Mouse (Mus musculus): ENCODE results near the gene Gm29427. TPM values are rescaled to one million over a fixed set of nuclear protein-coding genes. Genes with fewer than 3 reads are reported as not detected.

Gene Gm29427
- polyA plus RNA-seq, 1 experiment from 2014 or later = not detected

GRCm38 (mm10) chr1:130717291-130717871 is 1.8 kb upstream of the Gm29427 start, which contains the start of gene Yod1:
TSS of gene Yod1 (plus strand) at chr1:130717327.
- Histone ChIP-seq H3K27ac (ENCODE audit: low read depth, low read length) (peak within 1 kb of the TSS; percentile 80), H3K9ac (ENCODE audit: low read depth, low read length) (peak within 1 kb of the TSS; percentile 97), H3K4me3 (ENCODE audit: low read length) (peak within 1 kb of the TSS; percentile 92), H3K4me2 (ENCODE audit: low read length) (peak within 1 kb of the TSS; percentile 99), H3K36me3 (ENCODE audit: control insufficient read depth, insufficient read depth, low read length) (no peaks in the 10 kb centered on the region), H3K4me1 (ENCODE audit: control insufficient read depth, insufficient read depth, low read depth, low read length) (peaks cover 13% of the 10 kb centered on the region), H3K9me3 (ENCODE audit: control insufficient read depth, low read length) (no peaks in the 10 kb centered on the region), H3K27me3 (replicated peaks; ENCODE audit: control insufficient read depth, insufficient read depth, low read length) (no peaks in the 10 kb centered on the region)
- ATAC-seq = peak; percentile 76
- under 1% methylated on average over 54 of the region's 54 CpGs for WGBS

- under 1% methylated on average over 42 of the region's 42 CpGs for WGBS
- Histone ChIP-seq H3K9ac (ENCODE audit: low read depth, low read length) (peak overlapping the region; percentile 97), H3K4me3 (ENCODE audit: low read length) (peak overlapping the region; percentile 92), H3K36me3 (ENCODE audit: control insufficient read depth, insufficient read depth, low read length) (no peaks in the 10 kb centered on the region), H3K27ac (ENCODE audit: low read depth, low read length) (peak overlapping the region; percentile 80), H3K4me2 (ENCODE audit: low read length) (peak overlapping the region; percentile 99), H3K9me3 (ENCODE audit: control insufficient read depth, low read length) (no peaks in the 10 kb centered on the region), H3K27me3 (replicated peaks; ENCODE audit: control insufficient read depth, insufficient read depth, low read length) (no peaks in the 10 kb centered on the region), H3K4me1 (ENCODE audit: control insufficient read depth, insufficient read depth, low read depth, low read length) (peaks cover 13% of the 10 kb centered on the region)
- ATAC-seq = no peak; the same call in none of the 2 replicates
Observed at GRCm38 (mm10) chr1:130716513-130717290, 1.1 kb upstream of the Gm29427 start.

GRCm38 (mm10) chr1:130716218-130716512 is 566 bp upstream of the Gm29427 start:
- no peaks in the 10 kb centered on the region for H3K36me3 ChIP-seq (ENCODE audit: control insufficient read depth, insufficient read depth, low read length)
- peak overlapping the region; percentile 99 for H3K4me2 ChIP-seq (ENCODE audit: low read length)
- H3K4me1 ChIP-seq (ENCODE audit: control insufficient read depth, insufficient read depth, low read depth, low read length) = peaks cover 13% of the 10 kb centered on the region
- peak; percentile 12; the same call in 1 of the 2 replicates for ATAC-seq
- no peaks in the 10 kb centered on the region for H3K27me3 ChIP-seq (replicated peaks; ENCODE audit: control insufficient read depth, insufficient read depth, low read length)
- WGBS = 0% methylated on average over 3 of the region's 3 CpGs
- H3K4me3 ChIP-seq (ENCODE audit: low read length) = peak overlapping the region; percentile 92
- H3K27ac ChIP-seq (ENCODE audit: low read depth, low read length) = peak overlapping the region; percentile 80
- H3K9ac ChIP-seq (ENCODE audit: low read depth, low read length) = peak overlapping the region; percentile 97
- H3K9me3 ChIP-seq (ENCODE audit: control insufficient read depth, low read length) = no peaks in the 10 kb centered on the region

- no peaks in the 10 kb centered on the region for H3K36me3 ChIP-seq (ENCODE audit: control insufficient read depth, insufficient read depth, low read length)
- no peak overlapping the region for H3K27ac ChIP-seq (ENCODE audit: low read depth, low read length)
- H3K9me3 ChIP-seq (ENCODE audit: control insufficient read depth, low read length) = no peaks in the 10 kb centered on the region
- no peak for ATAC-seq
- H3K9ac ChIP-seq (ENCODE audit: low read depth, low read length) = no peak overlapping the region
- WGBS = 80% methylated on average over 4 of the region's 4 CpGs
- no peak overlapping the region for H3K4me2 ChIP-seq (ENCODE audit: low read length)
- peaks cover 11% of the 10 kb centered on the region for H3K4me1 ChIP-seq (ENCODE audit: control insufficient read depth, insufficient read depth, low read depth, low read length)
- H3K27me3 ChIP-seq (replicated peaks; ENCODE audit: control insufficient read depth, insufficient read depth, low read length) = no peaks in the 10 kb centered on the region
- H3K4me3 ChIP-seq (ENCODE audit: low read length) = no peak overlapping the region
Observed at GRCm38 (mm10) chr1:130714046-130714445, 1.6 kb downstream of the Gm29427 start.

- no peaks in the 10 kb centered on the region for H3K9me3 ChIP-seq (ENCODE audit: control insufficient read depth, low read length)
- no peak overlapping the region for H3K27ac ChIP-seq (ENCODE audit: low read depth, low read length)
- H3K36me3 ChIP-seq (ENCODE audit: control insufficient read depth, insufficient read depth, low read length) = peaks cover 13% of the 10 kb centered on the region
- no peak overlapping the region for H3K4me3 ChIP-seq (ENCODE audit: low read length)
- 86% methylated on average over 22 of the region's 22 CpGs for WGBS
- peaks cover 3% of the 10 kb centered on the region; the same call in 1 of the 2 replicates for H3K4me1 ChIP-seq (ENCODE audit: control insufficient read depth, insufficient read depth, low read depth, low read length)
- H3K27me3 ChIP-seq (replicated peaks; ENCODE audit: control insufficient read depth, insufficient read depth, low read length) = no peaks in the 10 kb centered on the region
- no peak overlapping the region for H3K9ac ChIP-seq (ENCODE audit: low read depth, low read length)
- ATAC-seq = no peak
- H3K4me2 ChIP-seq (ENCODE audit: low read length) = no peak overlapping the region
Observed at GRCm38 (mm10) chr1:130710283-130711080, 5.1 kb downstream of the Gm29427 start.

- H3K27ac ChIP-seq (ENCODE audit: low read depth, low read length) = no peak overlapping the region
- no peaks in the 10 kb centered on the region for H3K4me1 ChIP-seq (ENCODE audit: control insufficient read depth, insufficient read depth, low read depth, low read length)
- H3K36me3 ChIP-seq (ENCODE audit: control insufficient read depth, insufficient read depth, low read length) = peaks cover 39% of the 10 kb centered on the region
- no peak for ATAC-seq
- H3K9ac ChIP-seq (ENCODE audit: low read depth, low read length) = no peak overlapping the region
- H3K27me3 ChIP-seq (replicated peaks; ENCODE audit: control insufficient read depth, insufficient read depth, low read length) = no peaks in the 10 kb centered on the region
- no peaks in the 10 kb centered on the region for H3K9me3 ChIP-seq (ENCODE audit: control insufficient read depth, low read length)
- 90% methylated on average over 2 of the region's 2 CpGs for WGBS
- H3K4me3 ChIP-seq (ENCODE audit: low read length) = no peak overlapping the region
- H3K4me2 ChIP-seq (ENCODE audit: low read length) = no peak overlapping the region
Observed at GRCm38 (mm10) chr1:130703613-130704012, 12.0 kb downstream of the Gm29427 start.

GRCm38 (mm10) chr1:130701976-130702375 is 13.6 kb downstream of the Gm29427 start:
- H3K9me3 ChIP-seq (ENCODE audit: control insufficient read depth, low read length) = no peaks in the 10 kb centered on the region
- no peak overlapping the region for H3K4me2 ChIP-seq (ENCODE audit: low read length)
- H3K27ac ChIP-seq (ENCODE audit: low read depth, low read length) = no peak overlapping the region
- H3K27me3 ChIP-seq (replicated peaks; ENCODE audit: control insufficient read depth, insufficient read depth, low read length) = no peaks in the 10 kb centered on the region
- ATAC-seq = no peak
- no peaks in the 10 kb centered on the region for H3K4me1 ChIP-seq (ENCODE audit: control insufficient read depth, insufficient read depth, low read depth, low read length)
- H3K36me3 ChIP-seq (ENCODE audit: control insufficient read depth, insufficient read depth, low read length) = peaks cover 42% of the 10 kb centered on the region
- 96% methylated on average over 11 of the region's 11 CpGs for WGBS
- no peak overlapping the region for H3K4me3 ChIP-seq (ENCODE audit: low read length)
- H3K9ac ChIP-seq (ENCODE audit: low read depth, low read length) = no peak overlapping the region

- WGBS = 93% methylated on average over 10 of the region's 10 CpGs
Observed at GRCm38 (mm10) chr1:130699937-130700633, 15.5 kb downstream of the Gm29427 start.

More at GRCm38 (mm10) chr1:130699937-130700633, 15.5 kb downstream of the Gm29427 start:
- Histone ChIP-seq H3K4me1 (ENCODE audit: control insufficient read depth, insufficient read depth, low read depth, low read length) (no peaks in the 10 kb centered on the region), H3K27ac (ENCODE audit: low read depth, low read length) (no peak overlapping the region), H3K4me3 (ENCODE audit: low read length) (no peak overlapping the region), H3K27me3 (replicated peaks; ENCODE audit: control insufficient read depth, insufficient read depth, low read length) (no peaks in the 10 kb centered on the region), H3K36me3 (ENCODE audit: control insufficient read depth, insufficient read depth, low read length) (peaks cover 32% of the 10 kb centered on the region), H3K4me2 (ENCODE audit: low read length) (no peak overlapping the region), H3K9me3 (ENCODE audit: control insufficient read depth, low read length) (no peaks in the 10 kb centered on the region), H3K9ac (ENCODE audit: low read depth, low read length) (no peak overlapping the region)
- ATAC-seq = no peak
